Mouse (Mus musculus) MN1 (cell line): Measurements from ENCODE around the gene Ciz1.
A peak's percentile ranks its signal among the peaks of the same experiment; 100 is the strongest.
"Not testable (repeated sequence)": the region's sequence is repeated elsewhere in the genome, so short reads cannot be mapped to it uniquely, and the experiment has no call there.

Experiments used
- DNase-seq: peaks from one replicate; pipeline ENCODE4 v3.0.0-alpha.2; 2016; ENCODE audit warnings: low spot score

Gene Ciz1

DNA sequence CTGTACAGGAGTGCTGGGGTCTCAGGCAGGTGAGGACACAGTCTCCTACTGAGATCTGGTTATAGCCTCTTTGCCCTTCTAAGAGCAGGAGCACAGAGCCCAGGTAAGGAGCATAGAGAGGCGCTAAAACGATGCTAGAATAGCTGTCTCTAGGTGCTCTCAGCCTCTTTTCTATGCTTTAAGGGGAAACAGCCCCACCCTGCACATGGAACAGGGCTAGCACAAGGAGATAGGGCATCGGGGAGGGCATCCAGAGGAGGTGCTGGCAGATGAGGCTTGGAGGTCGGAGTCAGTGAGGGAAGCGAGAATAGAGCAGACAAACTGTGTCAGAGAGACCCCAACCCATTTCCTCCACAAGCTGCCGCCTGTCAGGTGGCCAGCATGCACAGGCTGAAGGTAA, 5.1 kb upstream of the Ciz1 start:
- no peak for DNase-seq

DNA sequence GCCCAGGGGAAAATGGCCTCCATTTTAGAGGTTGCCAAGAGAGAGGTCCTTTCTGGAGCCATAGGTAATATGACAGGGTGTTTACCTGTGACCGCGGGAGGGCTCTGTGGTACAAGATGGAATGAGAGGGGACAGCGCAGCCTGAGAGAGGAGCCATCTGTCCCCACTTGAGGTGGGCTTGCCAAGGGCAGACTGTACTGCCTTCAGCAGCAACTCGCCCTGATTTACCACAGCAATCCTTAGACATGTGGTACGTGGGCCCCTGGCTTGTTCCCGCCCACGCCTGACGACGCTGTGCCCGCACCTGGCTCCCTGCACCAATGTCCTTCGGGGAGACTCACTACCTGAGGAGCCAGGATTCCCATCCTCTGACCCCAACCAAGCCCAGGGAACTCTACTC, 3.8 kb upstream of the Ciz1 start:
- no peak for DNase-seq

DNA sequence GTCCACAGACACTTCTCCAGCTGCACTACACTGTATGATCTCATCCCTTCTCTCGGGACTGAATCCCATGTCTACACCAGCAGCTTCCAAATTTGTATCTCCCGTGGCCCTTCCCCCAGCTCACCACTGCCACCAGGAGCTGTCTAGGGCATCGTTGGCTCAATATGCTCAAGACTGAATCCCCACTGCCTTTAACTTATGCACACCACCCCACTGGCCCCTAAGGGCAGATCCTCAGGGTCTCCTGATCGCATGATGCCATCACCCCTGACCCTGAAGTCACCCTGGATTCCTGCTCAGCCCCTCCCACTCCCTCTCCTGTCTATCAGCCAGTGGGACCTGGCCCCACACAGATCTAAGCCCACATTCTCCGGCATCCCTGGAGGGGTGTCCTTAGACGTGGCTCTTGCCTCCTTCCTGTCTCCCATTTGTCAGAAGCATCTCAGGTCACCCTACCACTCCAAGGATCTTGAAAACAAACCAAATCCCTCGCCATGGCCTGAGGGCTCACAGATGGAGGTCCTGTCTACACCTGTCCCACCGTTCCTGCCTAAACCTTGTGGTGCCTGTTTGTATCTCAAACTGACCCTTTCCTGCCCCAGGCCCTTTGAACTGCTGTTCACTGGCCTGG, 2.4 kb upstream of the Ciz1 start:
- no peak for DNase-seq

DNA sequence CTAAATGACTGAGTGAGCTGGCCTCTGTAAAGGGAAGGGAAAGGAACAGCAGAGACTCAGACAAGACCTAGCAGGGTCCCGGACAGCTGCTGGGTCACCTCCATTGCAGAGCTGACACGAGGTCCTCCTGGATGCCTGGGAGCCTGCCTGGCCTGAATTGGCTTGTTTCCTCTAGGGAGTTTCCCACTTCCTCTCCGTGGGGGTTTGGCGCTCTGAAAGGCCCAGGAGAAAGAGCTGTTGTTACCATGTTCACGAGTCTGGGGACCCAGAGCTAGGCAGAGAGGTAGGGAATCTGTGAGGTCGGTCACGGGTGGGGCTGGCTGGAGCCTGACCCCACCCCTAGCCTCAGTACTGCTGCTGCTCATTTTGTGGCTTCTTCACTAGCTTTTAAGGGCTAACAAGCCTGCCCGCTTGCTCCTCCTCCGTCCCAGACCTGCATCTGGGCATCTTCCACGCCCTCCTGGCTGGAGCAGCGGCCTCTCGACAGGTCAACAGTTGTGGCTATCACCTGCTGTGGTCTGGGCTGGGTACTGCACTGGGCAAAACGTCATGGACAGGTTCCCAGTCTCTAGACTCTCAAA, 1.6 kb upstream of the Ciz1 start:
- DNase-seq, result peak; percentile 46

DNA sequence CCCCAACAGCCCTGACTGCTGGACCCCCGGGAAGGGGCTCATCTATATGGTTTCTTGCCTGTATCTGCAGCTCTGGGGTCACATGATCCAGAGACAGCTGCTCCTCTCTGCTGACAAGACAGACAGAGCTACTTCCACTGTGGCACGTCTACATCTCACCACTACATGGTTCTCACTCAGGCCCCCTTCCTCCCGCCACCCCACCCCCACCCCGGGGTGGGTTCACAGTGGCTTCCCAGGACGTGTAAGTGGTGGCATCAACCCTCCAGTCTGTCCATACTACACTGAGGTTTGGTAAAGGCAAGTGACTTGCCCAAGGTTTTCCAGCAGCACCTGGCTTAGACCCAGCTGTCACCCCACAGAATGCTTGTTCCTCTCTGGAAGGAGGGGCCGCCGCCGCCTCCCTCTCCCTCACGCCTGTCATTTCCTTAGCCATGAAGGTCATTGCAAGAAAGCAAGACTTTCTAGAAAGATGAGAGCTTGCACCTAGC, 611 bp upstream of the Ciz1 start:
- DNase-seq, result no peak

DNA sequence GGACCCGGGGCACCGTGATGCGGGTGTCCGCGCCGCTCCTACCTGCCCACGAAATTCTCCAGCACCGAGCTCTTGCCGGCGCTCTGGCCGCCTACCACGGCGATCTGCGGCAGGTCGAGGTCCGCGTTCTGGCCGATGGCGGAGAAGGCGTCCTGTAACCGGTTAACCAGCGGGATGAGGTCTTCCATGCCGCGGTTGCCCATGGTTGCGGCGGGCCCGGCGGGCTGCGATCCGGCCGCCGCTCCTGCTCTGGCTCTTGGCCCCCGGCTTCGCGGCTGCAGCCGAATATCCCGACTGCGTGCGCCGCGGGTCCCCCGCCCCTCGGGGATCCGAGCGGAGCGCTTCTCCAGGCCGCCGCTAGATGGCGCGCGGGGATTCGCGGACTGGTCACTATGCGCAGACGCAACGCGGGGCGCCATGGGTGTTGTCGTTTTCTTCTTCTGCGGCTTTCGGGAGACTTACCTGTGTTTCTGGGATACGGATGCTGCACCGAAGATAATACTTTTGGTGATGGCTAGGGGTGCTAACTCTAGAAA, 948 bp downstream of the Ciz1 start, which contains the start of gene Dnm1:
Gene Dnm1 (minus strand): TSS at position 332 of the 536 bp plus-strand sequence.
- peak; percentile 93 for DNase-seq

DNA sequence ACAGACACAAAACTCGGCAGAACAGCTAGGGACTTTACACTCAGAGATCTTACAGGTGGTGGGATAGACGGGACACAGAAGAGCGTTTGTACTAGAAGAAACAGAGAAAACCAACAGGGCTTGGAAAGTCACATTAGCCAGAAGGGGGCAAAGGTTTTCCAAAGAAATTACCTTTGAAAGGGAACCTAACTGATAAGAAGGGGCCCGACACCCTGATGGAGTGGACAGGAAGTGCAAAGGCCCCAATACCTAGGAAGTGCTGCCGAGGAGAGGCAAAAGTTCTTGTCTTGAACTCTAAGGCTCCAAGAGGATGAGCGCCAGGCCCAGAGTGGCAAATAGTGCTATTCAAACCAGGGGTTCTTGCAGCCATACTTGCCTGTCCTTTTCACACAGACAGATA, 1.7 kb downstream of the Ciz1 start:
- no peak for DNase-seq

DNA sequence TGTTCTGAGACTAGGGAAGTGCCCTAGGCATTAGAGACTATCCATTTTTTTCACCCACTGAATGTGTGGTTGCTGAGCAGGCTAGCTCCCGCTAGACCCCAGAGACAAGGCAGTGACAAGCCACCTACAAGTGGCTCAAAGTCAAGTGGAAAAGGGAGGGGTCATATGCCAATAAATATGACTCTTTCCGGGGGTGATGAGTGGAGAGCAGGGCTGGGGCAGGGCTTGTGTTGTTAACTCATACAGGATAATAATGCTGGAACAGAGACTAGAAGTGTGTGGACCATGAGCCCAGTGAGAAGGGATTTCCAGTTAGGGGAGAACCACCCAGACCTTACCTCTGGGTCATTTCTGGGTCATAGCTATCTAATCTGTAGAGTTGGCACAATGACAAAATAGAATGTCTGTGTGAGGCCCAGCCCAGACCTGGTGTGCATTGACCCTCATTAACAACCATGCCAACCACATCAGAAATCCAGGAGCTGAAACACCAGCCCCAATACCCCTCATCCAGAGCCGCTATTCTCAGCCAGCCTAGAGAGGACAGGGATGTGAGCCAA, 2.3 kb downstream of the Ciz1 start:
- no peak for DNase-seq

DNA sequence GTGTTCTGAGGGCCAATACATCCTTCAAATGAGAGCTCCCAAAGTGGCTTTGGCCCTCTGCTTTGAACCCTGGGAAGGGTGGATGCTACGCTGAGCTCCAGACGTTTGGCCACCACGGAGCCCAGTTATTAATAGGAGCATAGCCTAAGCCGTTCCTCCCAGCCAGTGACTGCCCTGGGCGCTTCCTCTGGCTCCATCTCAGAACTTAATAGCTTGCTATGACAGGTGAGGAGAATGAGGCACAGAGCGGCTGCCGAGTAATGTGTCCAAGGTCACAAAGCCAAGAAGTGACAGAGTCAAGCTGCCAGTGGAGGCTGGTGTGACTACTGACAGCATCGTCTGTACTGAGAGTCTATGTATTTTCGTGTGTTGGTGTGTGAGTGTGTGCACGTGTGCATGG, 4.1 kb downstream of the Ciz1 start:
- DNase-seq, result no peak

DNA sequence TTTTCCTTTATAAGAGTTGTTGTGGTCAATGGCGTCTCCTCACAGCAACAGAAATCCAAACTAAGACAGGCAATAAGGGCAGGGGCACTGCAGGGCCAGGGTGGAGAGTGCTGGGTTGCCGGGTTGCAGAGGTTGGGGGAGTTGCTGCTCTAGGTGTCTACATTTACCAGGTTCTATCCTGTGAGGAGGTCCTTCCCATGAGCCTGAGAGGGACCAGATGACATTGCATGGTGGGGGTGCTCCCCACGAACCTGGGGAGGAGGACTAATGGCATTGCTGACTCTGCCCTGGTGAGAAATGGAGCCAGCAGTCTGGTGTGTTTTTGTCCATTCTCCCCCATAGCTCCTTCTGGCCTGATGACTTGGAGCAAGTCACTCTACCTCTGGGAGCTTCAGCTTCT, 5.6 kb downstream of the Ciz1 start:
- no peak for DNase-seq

DNA sequence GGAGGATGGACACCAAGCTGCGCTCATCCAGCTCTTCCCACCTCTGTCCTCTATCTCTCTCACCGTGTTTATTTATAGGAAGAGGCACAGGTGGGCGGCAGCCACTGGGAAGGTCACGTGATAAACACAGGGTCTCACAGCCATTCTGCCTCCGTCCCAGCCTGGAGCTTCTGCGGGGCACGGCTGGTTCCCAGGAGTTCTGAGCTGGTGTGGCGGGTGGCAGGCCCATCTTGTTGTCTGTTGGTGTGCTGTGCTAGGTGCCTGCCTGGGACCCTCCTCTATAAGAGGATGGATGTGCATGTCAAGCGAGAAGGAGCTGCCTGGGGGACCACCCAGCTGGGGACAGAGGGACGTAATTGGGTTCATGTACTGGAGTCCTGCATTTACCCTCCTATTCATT, 6.3 kb downstream of the Ciz1 start:
- no peak for DNase-seq

DNA sequence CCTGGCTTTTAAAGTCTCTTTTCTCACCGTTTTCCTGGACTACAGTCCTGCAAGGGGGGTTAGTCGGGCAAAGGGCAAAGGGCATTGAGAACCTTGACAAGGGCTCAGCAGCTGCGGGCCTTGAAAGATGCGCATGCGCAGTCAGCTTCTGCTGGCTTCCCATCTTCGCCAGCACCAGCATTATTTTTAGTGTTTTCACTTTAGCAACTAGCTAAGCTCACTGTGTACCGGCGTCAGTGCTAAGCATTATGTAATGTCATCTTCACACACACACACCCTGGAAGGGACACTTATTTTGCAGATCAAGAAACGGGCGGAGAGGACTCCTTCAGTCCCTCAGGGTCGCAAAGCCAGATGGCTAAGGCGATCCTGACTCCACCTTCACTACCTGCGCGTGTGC, 8.6 kb downstream of the Ciz1 start:
- DNase-seq, result peak; percentile 65

DNA sequence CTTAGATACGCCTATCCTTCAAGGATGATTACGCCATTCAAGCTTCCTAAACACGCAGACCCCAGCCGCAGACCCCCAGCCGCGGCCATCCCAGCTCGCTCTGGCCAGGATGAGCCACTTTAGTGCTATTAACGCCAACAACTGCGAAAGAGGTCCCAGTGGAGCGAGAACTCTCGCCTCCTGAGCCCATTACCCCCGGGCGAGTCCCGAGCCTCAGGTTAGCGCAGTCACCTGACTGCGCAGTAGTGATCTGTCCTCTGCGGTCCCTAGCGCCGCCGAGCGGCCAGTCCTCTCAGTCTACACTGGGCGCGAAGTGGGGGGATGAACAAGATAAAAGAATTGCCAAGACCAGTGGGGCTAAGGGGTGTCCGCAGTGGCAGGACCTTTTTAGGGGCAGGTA, 9.3 kb downstream of the Ciz1 start:
- DNase-seq, result peak; percentile 36

DNA sequence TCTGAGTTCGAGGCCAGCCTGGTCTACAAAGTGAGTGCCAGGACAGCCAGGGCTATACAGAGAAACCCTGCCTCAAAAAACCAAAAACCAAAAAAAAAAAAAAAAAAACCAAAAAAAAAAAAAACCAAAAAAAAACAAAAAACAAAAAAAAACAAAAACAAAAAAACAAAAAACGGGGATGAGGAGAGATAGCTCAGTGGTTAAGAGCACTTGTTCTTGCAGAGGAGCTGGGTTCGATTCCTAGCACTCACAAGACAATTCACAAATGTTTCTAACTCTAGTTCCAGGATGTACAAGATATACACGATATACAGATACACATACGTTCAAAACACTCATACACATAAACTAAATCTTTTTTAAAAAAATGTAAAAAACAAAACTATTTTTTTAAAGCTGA, 10.1 kb downstream of the Ciz1 start:
- DNase-seq, result not testable (repeated sequence)

DNA sequence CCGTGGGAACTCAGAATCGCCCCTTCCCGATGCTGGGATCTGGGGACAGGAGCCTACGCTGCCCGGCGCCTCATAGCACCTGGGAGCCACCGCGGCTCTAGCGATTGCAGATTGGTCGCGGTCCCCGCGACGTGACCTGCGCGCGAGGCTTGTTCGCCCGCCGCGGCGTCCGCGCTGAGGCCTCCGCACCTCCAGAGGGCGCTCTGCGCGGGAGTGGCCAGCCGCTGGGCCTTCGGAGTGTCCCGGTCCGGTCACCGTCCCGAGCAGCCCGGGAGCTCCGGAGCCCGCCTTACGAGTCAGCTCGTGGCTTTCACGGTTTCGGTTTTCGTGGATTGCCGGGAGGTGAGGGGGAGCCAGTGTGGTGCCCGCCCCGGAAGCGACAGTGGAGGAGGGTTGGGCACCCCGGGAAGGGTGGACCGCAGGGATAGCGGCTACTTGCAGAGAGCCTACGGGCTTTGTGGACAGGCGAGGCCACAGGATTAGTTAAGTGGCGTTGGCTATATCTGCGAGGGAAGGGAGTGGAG, 10.8 kb downstream of the Ciz1 start:
- peak; percentile 92 for DNase-seq

DNA sequence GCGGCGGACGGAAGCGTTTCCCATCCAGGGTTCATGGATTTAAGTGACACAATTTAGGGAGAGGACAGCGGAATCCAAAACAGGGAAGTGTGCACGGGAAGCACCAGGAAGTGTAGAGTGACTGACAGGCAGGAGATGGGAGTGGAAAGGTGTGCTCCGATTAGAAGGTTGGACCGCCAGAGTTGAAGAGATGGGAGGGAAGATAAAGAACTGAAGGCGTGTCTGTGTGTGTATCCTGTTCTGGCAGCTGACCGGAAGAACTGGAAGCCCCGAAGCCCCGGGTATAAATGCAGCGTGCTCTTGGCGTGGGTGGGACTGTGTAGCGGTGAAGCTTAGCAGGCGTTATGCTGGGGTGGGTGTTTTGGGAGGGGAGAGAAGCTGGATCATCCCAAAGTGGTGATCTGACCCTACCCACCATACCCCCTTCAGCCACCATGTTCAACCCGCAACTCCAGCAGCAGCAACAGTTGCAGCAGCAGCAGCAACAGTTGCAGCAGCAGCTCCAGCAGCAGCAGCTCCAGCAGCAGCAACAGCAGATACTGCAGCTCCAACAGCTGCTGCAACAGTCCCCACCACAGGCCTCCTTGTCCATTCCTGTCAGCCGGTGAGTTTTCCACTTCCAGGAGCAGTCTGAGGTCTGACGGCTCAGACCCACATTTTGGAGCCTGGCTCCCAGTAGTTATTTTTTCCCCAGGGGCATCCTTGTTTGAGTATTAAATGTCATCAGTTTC, 11.4 kb downstream of the Ciz1 start:
- peak; percentile 69 for DNase-seq

DNA sequence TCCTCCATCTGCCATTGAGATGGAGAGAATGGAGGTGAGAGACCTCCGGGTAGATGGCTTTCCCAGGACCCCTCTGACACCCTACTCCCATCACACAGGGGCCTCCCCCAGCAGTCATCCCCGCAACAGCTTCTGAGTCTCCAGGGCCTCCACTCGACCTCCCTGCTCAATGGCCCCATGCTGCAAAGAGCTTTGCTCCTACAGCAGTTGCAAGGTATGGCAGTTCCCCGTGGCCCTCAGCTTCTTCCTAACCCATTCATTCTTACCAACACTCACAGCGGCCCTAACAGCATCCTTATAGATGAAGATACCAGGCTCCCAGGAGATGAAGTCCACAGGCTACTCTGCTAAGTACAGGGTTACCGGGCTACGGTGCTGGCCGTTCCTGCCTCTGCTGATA, 12.0 kb downstream of the Ciz1 start:
- no peak for DNase-seq

DNA sequence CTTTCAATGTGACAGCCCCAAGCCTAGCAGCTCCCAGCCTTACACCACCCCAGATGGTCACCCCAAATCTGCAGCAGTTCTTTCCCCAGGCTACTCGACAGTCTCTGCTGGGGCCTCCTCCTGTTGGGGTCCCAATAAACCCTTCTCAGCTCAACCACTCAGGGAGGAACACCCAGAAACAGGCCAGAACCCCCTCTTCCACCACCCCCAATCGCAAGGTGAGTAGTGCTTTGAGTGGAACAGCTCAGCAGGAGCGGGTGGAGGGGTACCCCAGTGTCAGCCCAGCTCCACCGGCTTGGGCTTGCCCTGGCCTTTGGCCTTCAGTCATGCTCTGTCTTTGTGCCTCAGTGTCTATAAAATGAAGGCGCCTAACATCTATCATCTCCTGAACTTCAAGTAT, 15.2 kb downstream of the Ciz1 start:
- no peak for DNase-seq

DNA sequence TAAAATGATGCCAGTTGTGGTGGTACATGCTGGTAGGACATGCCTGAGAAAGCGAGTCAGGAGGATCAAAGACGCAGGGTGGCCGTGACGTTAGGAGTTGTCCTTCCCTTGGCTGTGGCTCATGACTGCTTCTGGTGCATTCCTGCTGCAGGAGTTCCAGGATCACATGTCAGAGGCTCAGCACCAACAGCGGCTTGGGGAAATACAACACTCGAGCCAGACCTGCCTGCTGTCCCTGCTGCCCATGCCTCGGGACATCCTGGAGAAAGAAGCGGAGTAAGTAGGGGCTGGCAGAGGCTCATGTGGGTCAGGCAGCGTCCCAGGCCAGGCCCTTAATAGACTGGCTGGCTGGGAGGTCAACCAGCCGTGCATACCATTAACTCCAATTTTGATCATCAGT, 22.1 kb downstream of the Ciz1 start:
- DNase-seq, result no peak

DNA sequence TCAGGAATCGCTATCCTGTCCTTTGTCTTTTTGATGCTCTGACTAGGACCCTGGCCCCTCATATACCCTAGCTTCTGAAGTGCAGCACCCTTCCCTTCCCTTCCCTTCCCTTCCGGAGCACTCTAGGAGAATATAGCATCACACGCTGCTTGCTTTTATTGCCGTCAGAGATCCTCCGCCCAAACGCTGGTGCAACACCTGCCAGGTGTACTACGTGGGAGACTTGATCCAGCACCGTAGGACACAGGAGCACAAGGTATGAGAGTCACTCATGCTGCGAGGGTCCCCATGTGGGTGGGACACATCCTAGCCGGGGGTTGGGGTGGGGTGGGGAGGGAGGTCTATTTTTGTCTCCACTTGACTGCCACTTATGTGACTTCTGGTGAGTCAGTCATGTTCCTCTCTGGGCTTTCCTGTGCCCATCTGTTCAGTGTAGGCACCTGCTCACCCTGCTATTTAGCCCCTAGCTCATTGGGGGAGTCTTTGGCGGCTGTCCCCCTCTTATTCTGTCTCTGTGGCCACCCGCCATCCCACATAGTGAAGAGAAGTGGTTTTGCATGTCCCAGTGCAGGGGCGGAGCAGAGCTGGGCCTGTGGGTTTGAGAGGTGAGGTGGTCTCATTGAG, 23.3 kb downstream of the Ciz1 start:
- DNase-seq, result no peak

DNA sequence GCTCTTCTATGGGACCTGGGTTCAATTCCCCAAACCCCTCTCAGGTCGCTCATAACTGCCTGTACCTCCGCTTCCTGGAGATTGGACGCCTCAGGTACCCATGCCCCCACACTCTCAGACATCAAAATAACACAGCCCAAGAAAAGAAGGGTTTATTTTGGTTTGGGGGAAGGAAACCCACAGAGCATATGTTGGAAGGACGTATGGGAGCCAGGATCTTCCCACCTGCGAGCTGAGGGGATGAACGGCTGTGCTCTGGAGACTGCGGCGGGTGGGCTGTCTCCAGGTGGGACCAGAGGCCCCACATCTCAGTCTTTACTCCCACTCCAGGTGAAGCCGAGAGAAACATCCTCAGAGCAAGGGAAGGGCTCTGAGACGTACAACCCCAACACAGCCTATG, 24.8 kb downstream of the Ciz1 start:
- no peak for DNase-seq

DNA sequence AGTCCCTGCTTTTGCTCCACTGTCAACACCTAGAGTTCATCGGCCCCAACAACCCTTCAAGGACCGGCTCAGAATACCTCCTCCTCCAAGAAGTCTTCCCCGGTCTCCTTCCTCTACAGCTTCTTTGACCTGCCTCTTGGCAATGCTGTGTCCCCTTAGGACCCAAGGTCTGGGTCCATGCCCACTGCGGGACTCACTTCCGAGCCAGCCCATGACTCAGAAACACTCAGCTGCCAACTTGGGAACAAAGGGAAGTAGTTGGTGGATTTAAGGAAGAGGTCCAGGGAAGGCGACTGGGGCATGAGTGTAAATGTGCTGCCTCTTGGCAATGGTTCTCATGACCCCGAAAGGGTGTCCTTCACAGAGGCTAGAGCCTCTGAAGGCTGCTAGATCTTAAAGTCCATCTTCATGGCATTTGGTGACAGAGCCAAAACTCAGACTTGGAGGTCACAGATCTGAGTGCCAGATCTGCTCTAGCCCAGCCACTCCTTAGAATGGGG, 27.9 kb downstream of the Ciz1 start:
- no peak for DNase-seq
